Mouse (Mus musculus) limb, embryonic 13.5 days (tissue): ENCODE results near the gene Pgf. TPM values are rescaled to one million over a fixed set of nuclear protein-coding genes. Genes with fewer than 3 reads are reported as not detected.

Experiments used
- ATAC-seq: fragments of 200-750 bp; cut with Nextera tagmentation; 2 replicates; pipeline ENCODE4 v1.8.0; 2017; ENCODE audit warnings: low read depth, moderate number of reproducible peaks, moderate TSS enrichment; ENCODE audit not compliant: low FRiP score
- H3K27ac ChIP-seq: fragments of 300-500 bp; sonication (generic); 2 replicates; pipeline ENCODE4 v1.5.1; 2015; ENCODE audit warnings: inconsistent platforms, mild to moderate bottlenecking, moderate library complexity
- H3K27me3 ChIP-seq: fragments of 300-500 bp; sonication (generic); 2 replicates; pipeline ENCODE4 v1.6.1; 2015; ENCODE audit warnings: mild to moderate bottlenecking, inconsistent platforms
- H3K36me3 ChIP-seq: fragments of 300-500 bp; sonication (generic); 2 replicates; pipeline ENCODE4 v1.6.1; 2015; ENCODE audit warnings: inconsistent platforms, mild to moderate bottlenecking, moderate library complexity
- H3K4me1 ChIP-seq: fragments of 300-500 bp; sonication (generic); 2 replicates; pipeline ENCODE4 v1.6.1; 2015; ENCODE audit warnings: inconsistent platforms
- H3K4me2 ChIP-seq: fragments of 300-500 bp; sonication (generic); replicated peaks from 2 replicates; pipeline ENCODE4 v1.6.1; 2015; ENCODE audit warnings: inconsistent platforms, mild to moderate bottlenecking, moderate library complexity
- H3K4me3 ChIP-seq: fragments of 300-500 bp; sonication (generic); 2 replicates; pipeline ENCODE4 v1.5.1; 2015; ENCODE audit warnings: moderate library complexity, mild to moderate bottlenecking, inconsistent platforms
- H3K9ac ChIP-seq: fragments of 300-500 bp; sonication (generic); 2 replicates; pipeline ENCODE4 v1.6.1; 2015; ENCODE audit warnings: mild to moderate bottlenecking, inconsistent platforms
- H3K9me3 ChIP-seq: fragments of 300-500 bp; sonication (generic); 2 replicates; pipeline ENCODE4 v1.6.1; 2016; ENCODE audit warnings: inconsistent platforms
- WGBS: fragments of 180-500 bp; shearing (Covaris S2); methylation state at CpG from one replicate; pipeline ENCODE4 v1.1.7; 2015; 5-methylcytosine and 5-hydroxymethylcytosine counted together
- polyA plus RNA-seq: library from polyadenylated mRNA; unstranded; fragments of >200 nt; fragmentation: Nextera tagmentation; extraction: Ambion mirVana; gene quantifications from 2 replicates; pipeline ENCODE4 v1.2.1, GENCODE M21; 2015

Pgf gene
- polyA plus RNA-seq, 1 experiment from 2014 or later = 19.5 TPM

DNA sequence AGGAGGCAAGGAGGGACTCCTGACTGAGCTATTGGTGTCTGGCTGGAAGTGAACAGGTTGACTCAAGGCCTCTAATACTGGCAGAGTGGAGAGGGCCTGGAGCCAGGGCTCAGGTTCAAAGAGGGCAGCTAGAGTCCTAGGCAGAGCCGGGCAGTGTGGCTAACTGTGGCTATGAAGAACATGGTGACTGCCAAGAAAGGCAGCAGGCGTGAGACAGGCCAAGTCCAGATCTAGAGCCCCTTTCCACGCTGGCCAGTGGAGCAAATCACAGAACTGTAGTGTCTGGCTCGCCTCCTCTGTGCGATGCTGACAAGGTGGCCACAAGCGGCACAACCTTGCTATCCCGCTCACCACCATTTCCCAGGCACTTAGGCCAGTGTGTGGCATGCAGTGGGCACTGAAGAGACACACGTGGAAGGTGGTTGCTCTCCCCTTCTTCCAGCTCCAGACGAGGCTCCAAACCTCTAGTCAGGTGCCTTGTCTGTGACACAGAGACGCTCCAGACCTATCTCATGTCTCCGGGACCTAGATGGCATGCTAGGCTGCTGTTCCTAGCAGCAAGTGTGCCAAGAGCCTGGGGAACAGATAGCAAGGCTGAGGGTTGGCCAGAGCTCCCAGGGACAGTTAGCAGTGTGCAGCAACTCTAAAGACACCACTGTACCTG, 7.2 kb downstream of the Pgf start:
- ATAC-seq = no peak
- peaks cover 26% of the 10 kb centered on the region for H3K4me1 ChIP-seq
- no peaks in the 10 kb centered on the region for H3K9me3 ChIP-seq
- no peak overlapping the region for H3K9ac ChIP-seq
- no peak overlapping the region for H3K27ac ChIP-seq
- no peaks in the 10 kb centered on the region for H3K27me3 ChIP-seq
- no peak overlapping the region for H3K4me3 ChIP-seq
- no peak overlapping the region for H3K4me2 ChIP-seq
- H3K36me3 ChIP-seq = peaks cover 33% of the 10 kb centered on the region
- WGBS = 87% methylated on average over 11 of the region's 11 CpGs

DNA sequence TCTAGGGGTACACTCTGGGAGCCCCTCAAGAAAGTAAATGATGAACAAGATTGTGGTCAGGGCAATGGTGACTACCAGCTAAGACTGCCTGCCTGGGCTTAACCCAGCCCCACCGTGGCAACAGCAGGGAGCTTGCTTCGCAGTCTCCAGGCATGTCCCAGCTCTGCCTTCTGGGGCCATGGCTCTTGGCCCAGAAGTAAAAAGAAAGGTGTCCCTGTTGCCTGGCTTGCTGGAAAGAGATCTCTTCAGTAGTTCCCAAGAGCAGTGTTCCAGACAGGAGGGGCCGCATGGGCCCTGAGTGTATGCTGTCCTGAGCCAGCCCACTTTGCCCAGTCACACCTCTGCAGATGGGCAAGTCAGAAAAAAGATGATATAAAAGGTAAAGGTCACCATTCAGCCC, 7.7 kb downstream of the Pgf start:
- no peak overlapping the region; the same call in 1 of the 2 replicates for H3K4me2 ChIP-seq
- H3K36me3 ChIP-seq = peaks cover 33% of the 10 kb centered on the region
- H3K9ac ChIP-seq = no peak overlapping the region
- H3K27ac ChIP-seq = no peak overlapping the region
- ATAC-seq = no peak
- H3K4me3 ChIP-seq = no peak overlapping the region
- H3K9me3 ChIP-seq = no peaks in the 10 kb centered on the region
- 53% methylated on average over 3 of the region's 3 CpGs for WGBS
- H3K27me3 ChIP-seq = no peaks in the 10 kb centered on the region
- H3K4me1 ChIP-seq = peaks cover 21% of the 10 kb centered on the region

DNA sequence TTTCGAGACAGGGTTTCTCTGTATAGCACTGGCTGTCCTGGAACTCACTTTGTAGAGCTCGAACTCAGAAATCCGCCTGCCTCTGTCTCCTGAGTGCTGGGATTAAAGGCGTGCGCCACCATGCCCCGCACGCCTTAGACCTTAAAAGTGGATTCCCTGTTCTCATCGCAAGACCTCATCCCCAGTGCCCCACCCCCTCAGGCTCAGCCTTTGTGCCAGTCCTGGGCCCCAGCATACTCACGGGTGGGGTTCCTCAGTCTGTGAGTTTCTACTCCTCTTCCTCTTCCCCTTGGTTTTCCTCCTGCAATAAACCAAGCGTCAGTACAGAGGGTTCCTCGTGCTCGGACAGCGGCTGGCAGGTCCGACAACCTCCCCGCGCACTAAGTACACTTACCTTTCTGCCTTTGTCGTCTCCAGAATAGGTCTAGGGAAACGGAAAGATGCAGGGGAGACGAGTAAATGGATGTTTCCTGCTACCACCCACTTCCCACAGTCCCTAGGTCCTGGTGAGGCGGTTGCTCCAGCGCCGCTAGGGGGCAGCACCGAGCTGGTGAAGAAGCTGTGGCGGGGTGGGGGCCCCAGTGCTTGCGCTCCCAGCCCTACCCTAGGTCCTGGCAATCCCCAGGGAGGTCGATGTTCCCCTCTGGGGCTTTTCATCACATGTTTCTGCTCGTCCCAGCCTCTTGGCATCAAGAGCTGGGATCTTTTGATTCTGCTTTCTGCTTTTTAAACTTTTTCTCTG, 8.3 kb downstream of the Pgf start:
- H3K4me3 ChIP-seq = no peak overlapping the region

DNA sequence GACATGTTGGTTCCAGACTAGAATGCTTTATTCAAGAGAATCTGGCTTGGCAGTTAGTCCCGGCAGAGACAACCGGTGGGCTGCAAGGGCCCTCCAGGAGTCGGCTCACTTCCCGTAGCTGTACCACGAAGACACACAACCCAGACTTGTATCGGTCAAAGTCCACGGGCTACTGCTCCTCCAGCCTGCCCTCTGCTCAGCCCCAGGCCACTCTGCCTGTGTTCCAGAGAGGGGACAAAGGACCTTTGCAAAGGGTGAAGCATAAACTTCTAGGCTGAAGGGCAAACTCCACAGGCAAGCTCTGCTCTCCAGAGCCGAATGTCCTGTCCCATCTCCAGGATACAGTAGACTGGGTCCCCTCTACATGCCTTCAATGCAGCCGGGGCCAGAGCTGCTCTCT, 11.0 kb downstream of the Pgf start:
- Histone ChIP-seq H3K4me3 (no peak overlapping the region), H3K36me3 (peaks cover 33% of the 10 kb centered on the region), H3K27ac (no peak overlapping the region), H3K4me2 (no peak overlapping the region), H3K27me3 (no peaks in the 10 kb centered on the region), H3K4me1 (peaks cover 7% of the 10 kb centered on the region), H3K9ac (no peak overlapping the region), H3K9me3 (no peaks in the 10 kb centered on the region)
- no peak for ATAC-seq
- 88% methylated on average over 9 of the region's 9 CpGs for WGBS

More for the DNA sequence above, 8.3 kb downstream of the Pgf start:
- peak overlapping the region; percentile 42 for H3K4me2 ChIP-seq
- no peak for ATAC-seq
- H3K36me3 ChIP-seq = peaks cover 33% of the 10 kb centered on the region
- H3K27me3 ChIP-seq = no peaks in the 10 kb centered on the region
- H3K4me1 ChIP-seq = peaks cover 15% of the 10 kb centered on the region
- H3K27ac ChIP-seq = no peak overlapping the region; the same call in 1 of the 2 replicates
- no peaks in the 10 kb centered on the region for H3K9me3 ChIP-seq
- 29% methylated on average over 27 of the region's 27 CpGs for WGBS
- H3K9ac ChIP-seq = no peak overlapping the region

DNA sequence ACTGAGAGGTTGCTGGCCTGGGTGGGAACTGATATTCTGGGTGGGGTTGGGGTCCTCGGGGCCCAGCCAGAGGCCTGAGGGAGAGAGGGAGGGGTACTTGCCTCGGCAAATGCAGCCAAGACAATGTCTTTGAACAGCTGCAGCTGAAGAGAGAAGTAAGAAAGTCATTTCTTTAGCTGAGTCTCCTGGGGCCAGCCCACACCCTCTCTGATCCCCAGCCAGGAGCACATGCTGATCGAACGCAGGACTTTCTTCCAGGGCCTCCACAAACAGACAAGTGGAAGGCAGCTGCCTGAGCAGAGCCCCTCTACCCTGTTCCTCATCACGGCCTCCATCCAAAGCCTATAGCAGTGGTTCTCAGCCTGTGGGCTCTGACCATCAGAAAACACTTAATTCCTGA, 12.6 kb downstream of the Pgf start:
- WGBS = 73% methylated on average over 5 of the region's 5 CpGs

GRCm38 (mm10) chr12:85159592-85159991, 18.0 kb downstream of the Pgf start:
- no peak for ATAC-seq
- Histone ChIP-seq H3K9me3 (no peaks in the 10 kb centered on the region), H3K4me2 (no peak overlapping the region), H3K4me1 (peaks cover 8% of the 10 kb centered on the region; the same call in 1 of the 2 replicates), H3K27ac (no peak overlapping the region), H3K27me3 (no peaks in the 10 kb centered on the region), H3K4me3 (no peak overlapping the region), H3K36me3 (no peaks in the 10 kb centered on the region), H3K9ac (peak overlapping the region; percentile 35; the same call in 1 of the 2 replicates)
- 67% methylated on average over 5 of the region's 5 CpGs for WGBS

More for the DNA sequence above, 12.6 kb downstream of the Pgf start:
- no peaks in the 10 kb centered on the region for H3K9me3 ChIP-seq
- H3K27me3 ChIP-seq = no peaks in the 10 kb centered on the region
- H3K4me3 ChIP-seq = no peak overlapping the region
- H3K9ac ChIP-seq = no peak overlapping the region
- no peak overlapping the region for H3K27ac ChIP-seq
- H3K4me2 ChIP-seq = no peak overlapping the region
- H3K4me1 ChIP-seq = peaks cover 6% of the 10 kb centered on the region
- peaks cover 23% of the 10 kb centered on the region for H3K36me3 ChIP-seq
- no peak for ATAC-seq

GRCm38 (mm10) chr12:85158801-85159200, 18.8 kb downstream of the Pgf start:
- Histone ChIP-seq H3K9ac (no peak overlapping the region), H3K27me3 (no peaks in the 10 kb centered on the region), H3K4me3 (no peak overlapping the region), H3K36me3 (no peaks in the 10 kb centered on the region), H3K4me2 (no peak overlapping the region), H3K9me3 (no peaks in the 10 kb centered on the region), H3K27ac (no peak overlapping the region), H3K4me1 (peaks cover 8% of the 10 kb centered on the region; the same call in 1 of the 2 replicates)
- no peak for ATAC-seq
- WGBS = 90% methylated on average over 8 of the region's 8 CpGs

DNA sequence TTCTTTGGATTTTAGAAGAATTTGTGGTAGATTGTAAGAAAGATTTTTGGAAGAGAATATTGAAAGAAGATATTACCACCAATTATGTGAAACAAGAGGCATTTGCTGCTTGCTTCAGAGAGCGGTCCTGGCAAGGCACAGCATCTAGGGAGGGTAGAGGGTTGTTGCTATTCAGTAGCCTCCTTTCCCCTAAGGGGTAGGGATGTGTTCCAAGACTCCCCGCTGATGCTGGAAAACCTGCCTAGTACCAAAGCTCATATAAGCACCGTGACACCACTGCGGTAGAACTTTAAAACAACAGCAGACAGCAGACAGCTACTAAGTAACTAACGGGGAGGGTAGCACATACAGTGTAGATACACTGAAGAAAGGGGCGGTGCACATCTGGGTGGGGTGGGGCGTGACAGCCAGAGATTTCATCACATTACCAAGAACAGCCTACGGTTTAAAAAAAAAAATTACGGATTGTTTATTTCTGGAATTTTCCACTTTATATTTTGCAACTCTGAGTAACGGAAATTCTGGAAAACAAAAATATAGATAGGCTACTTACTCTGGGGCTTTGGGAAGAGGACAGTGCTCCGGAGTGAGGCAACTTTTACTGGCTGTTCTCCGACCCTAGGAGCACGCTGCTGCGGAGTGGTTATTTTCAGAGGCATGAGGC, 19.7 kb downstream of the Pgf start:
- Histone ChIP-seq H3K4me2 (no peak overlapping the region), H3K4me3 (no peak overlapping the region), H3K9ac (no peak overlapping the region), H3K9me3 (no peaks in the 10 kb centered on the region), H3K27ac (no peak overlapping the region), H3K36me3 (no peaks in the 10 kb centered on the region), H3K4me1 (peaks cover 8% of the 10 kb centered on the region; the same call in 1 of the 2 replicates), H3K27me3 (0 out of 2 replicates have a peak, but pooled peaks cover under 1% of the 10 kb centered on the region)
- WGBS = 88% methylated on average over 14 of the region's 14 CpGs
- ATAC-seq = no peak

GRCm38 (mm10) chr12:85156324-85156723, 21.3 kb downstream of the Pgf start:
- no peak overlapping the region for H3K4me3 ChIP-seq
- ATAC-seq = no peak
- H3K36me3 ChIP-seq = no peaks in the 10 kb centered on the region
- no peak overlapping the region for H3K9ac ChIP-seq
- 13% methylated on average over 6 of the region's 6 CpGs for WGBS
- H3K27ac ChIP-seq = no peak overlapping the region
- no peak overlapping the region for H3K4me2 ChIP-seq
- peaks cover 8% of the 10 kb centered on the region; the same call in 1 of the 2 replicates for H3K4me1 ChIP-seq
- no peaks in the 10 kb centered on the region for H3K9me3 ChIP-seq
- H3K27me3 ChIP-seq = peaks cover 11% of the 10 kb centered on the region

DNA sequence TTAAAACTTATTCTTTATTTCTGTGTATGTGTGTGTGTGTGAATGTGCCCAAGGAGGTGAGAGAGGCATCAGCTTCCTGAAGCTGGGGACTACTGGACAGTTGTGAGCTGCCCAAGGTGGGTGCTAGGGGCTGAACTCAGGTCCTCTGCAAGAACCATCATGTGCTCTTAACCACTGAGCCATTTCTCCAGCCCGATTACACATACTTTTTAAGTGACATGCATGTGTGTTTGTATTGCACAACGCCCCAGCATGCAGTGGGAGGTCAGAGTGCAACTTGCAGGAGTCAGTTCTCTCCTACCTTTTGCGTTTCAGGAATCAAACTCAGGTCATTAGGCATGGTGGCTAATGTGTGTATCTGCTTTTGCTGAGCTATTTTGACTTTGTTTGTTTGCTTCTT, 24.6 kb downstream of the Pgf start:
- ATAC-seq = no peak
- no peaks in the 10 kb centered on the region for H3K9me3 ChIP-seq
- no peak overlapping the region for H3K27ac ChIP-seq
- no peak overlapping the region for H3K4me3 ChIP-seq
- H3K27me3 ChIP-seq = peaks cover 38% of the 10 kb centered on the region
- H3K36me3 ChIP-seq = no peaks in the 10 kb centered on the region
- H3K4me2 ChIP-seq = no peak overlapping the region
- no peak overlapping the region for H3K9ac ChIP-seq
- 73% methylated on average over 3 of the region's 3 CpGs for WGBS
- peaks cover 14% of the 10 kb centered on the region for H3K4me1 ChIP-seq

- Histone ChIP-seq H3K9me3 (no peaks in the 10 kb centered on the region), H3K9ac (0 out of 2 replicates have a peak within 1 kb of the TSS, but pooled peaks have one; percentile 39), H3K27ac (no peak within 1 kb of the TSS), H3K27me3 (peaks cover 38% of the 10 kb centered on the region), H3K4me2 (peak within 1 kb of the TSS; percentile 53), H3K4me1 (peaks cover 15% of the 10 kb centered on the region), H3K4me3 (peak within 1 kb of the TSS; percentile 22; the same call in 1 of the 2 replicates), H3K36me3 (no peaks in the 10 kb centered on the region)
- WGBS = 14% methylated on average over 28 of the region's 28 CpGs
- ATAC-seq = 0 out of 2 replicates have a peak, but pooled peaks have one; percentile 46
These were observed 26.4 kb downstream of the Pgf start, which contains the start of gene Rps6kl1 for GRCm38 (mm10) chr12:85151002-85151774. Gene Rps6kl1 (minus strand): TSS chr12:85151264.
